Mouse (Mus musculus) right cerebral cortex, postnatal 36 days (tissue): Measurements from ENCODE around the gene Vmn2r29.
"Not testable (repeated sequence)": the region's sequence is repeated elsewhere in the genome, so short reads cannot be mapped to it uniquely, and the experiment has no call there.

ENCODE experiments used
- DNase-seq, 2 experiments: peaks; one replicate each; pipeline ENCODE4 v3.0.0; 2022; ENCODE audit warnings: low spot score in 2 of 2, mixed read lengths in 1 of 2

Vmn2r29 gene

GRCm38 (mm10) chr7:7247228-7247627 lies at the start of gene Vmn2r29:
Gene Vmn2r29, minus strand, starts transcription at chr7:7247328.
- not testable (repeated sequence) for DNase-seq

GRCm38 (mm10) chr7:7295595-7295994 lies 48.5 kb upstream of the Vmn2r29 start:
- DNase-seq = peak in 1 of 2 experiments; percentile 59

- DNase-seq = no peak
Measured at GRCm38 (mm10) chr7:7281383-7281782, 34.3 kb upstream of the Vmn2r29 start.

- peak; percentile 92 to 93 for DNase-seq
Measured at GRCm38 (mm10) chr7:7277966-7278567, 30.9 kb upstream of the Vmn2r29 start, which contains the start of gene Gm45844. Gene Gm45844, minus strand, starts transcription at chr7:7278289.

- not testable (repeated sequence) for DNase-seq
Measured at GRCm38 (mm10) chr7:7277556-7277955, 30.4 kb upstream of the Vmn2r29 start.

- DNase-seq = peak; percentile 25 to 50
Measured at GRCm38 (mm10) chr7:7209313-7210151, 37.6 kb downstream of the Vmn2r29 start, which contains the start of gene Zfp772. Gene Zfp772, minus strand, starts transcription at chr7:7209998.

GRCm38 (mm10) chr7:7188191-7188942 lies 58.8 kb downstream of the Vmn2r29 start:
- peak; percentile 73 to 75 for DNase-seq

GRCm38 (mm10) chr7:7187417-7188190 lies 59.5 kb downstream of the Vmn2r29 start:
- DNase-seq = no peak

- no peak for DNase-seq
Measured at GRCm38 (mm10) chr7:7185897-7186296, 61.2 kb downstream of the Vmn2r29 start.
